Mouse (Mus musculus): ENCODE data around the gene Mark4.

Gene Mark4

DNA sequence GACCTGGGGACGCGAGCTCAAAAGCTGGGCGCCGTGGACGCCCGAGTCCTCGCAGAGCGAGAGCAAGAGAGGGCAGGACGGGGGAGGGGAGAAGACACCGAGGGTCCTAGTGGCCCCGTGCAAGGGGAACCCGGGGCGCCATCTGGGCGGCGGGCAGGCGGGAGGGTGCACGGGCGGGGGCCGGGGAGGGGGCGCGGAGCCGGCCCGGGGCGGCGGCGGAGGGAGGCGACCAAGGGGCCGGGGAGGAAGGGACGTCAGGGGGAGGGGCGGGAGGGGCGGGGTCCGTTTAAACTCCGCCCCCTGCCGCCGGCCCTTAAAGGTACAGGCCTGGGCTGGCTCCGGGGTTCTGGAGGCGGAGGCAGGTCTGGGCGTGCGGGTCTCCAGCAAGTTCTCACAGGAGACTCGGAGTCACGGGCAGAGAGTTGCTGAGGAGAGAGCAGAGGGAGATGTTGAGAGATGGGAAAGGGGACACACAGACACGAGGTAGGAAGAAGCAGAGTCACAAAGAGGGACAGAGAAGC is at the start of gene Mark4:
Mark4 (minus strand) TSS at position 231 of the 521 bp plus-strand sequence.
- DNase-seq (ENCODE audit: low spot score): peak; percentile 87

DNA sequence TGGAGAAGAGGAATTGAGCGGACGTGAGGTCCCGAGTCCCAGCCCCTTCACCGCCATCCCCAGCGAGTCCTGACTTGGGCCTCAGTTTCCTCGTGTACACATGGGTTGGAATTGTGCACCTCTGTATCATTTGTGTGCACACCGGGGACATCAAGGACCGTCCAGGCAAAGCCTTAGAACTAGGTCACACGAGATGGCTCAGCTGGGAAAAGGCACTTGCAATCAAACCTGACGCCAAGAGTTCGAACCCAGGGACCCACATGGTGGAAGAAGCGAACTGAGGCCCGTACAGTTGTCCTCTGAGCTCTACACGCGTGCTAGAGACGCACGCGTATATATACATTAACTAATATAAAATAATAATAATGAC is 49.0 kb upstream of the Mark4 start:
- DNase-seq (ENCODE audit: low spot score): no peak

GRCm38 (mm10) chr7:19506969-19507611 is 48.5 kb upstream of the Mark4 start:
- peak; percentile 26 for DNase-seq (ENCODE audit: low spot score)

GRCm38 (mm10) chr7:19506326-19506725 is 47.7 kb upstream of the Mark4 start:
- no peak for DNase-seq (ENCODE audit: low spot score)

DNA sequence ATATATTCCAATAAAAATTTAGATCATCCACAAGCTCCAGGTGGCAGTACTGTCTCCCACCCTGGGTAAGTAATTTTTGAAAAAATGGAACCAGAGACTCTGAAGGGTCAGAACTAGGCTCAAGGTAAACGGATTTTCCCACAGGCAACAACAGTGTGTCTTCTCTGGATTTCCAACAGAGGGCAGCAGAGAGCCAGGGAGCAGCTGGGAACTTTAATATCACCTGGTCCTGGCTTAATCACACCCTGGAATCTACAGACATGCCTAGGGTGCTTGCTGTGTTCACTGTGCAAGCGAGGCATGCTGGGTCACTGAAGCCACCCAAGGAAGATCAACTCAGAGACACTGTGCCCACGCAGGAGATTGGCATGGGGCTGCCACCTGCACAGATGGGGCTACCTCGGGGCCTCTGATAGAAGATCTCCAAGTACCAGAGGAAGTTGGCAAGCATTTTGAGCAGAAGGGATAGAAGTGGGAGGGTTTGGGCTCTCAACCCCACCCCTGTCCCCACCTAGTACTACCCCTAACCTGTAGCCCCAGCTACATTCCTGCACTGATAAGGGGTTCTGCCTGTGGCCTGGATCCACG is 45.0 kb upstream of the Mark4 start:
- peak; percentile 60 for DNase-seq (ENCODE audit: low spot score)

DNA sequence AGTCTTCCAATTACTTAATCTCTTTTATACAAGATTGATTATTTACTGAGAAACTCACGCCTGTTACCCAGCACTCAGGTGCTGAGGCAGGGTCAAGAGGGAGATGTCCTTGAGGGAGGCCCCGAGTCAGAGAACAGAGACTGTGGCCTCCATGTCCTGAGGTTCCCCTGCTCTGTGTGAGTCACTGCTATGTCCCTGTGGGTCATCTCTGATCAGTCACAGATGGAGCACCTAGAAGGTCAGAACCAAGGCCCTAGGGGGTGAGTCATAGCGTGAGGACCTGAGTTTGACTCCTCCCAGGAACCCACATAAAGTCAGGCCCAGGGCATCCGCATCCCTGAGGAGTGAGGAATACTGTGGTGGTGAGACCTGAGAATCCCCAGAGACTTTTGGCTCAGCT is 43.0 kb upstream of the Mark4 start:
- DNase-seq (ENCODE audit: low spot score): no peak

- no peak for DNase-seq (ENCODE audit: low spot score)
These were observed 42.1 kb upstream of the Mark4 start for GRCm38 (mm10) chr7:19500420-19501363.

DNA sequence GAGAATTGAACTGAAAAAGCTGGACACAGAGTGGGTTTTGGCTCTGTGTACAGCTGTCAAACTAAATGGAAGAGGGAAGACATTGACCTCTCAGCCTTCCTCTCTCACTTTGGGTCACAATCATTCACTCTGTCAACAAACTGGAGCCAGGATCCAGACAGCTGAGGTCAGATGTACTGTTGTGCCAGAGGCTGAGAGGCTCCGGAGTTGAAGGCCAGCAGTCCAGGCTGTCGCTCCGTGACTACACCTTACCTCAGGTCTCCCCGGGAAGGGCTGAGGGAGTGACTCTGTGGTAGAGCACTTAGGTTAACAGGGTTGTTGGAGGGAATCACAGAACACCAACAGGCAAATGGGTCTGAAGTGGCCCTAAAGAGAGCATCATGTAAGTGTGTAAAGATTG is 39.7 kb upstream of the Mark4 start:
- DNase-seq (ENCODE audit: low spot score): no peak

- no peak for DNase-seq (ENCODE audit: low spot score)
These were observed 37.6 kb upstream of the Mark4 start for GRCm38 (mm10) chr7:19496214-19496555.

DNA sequence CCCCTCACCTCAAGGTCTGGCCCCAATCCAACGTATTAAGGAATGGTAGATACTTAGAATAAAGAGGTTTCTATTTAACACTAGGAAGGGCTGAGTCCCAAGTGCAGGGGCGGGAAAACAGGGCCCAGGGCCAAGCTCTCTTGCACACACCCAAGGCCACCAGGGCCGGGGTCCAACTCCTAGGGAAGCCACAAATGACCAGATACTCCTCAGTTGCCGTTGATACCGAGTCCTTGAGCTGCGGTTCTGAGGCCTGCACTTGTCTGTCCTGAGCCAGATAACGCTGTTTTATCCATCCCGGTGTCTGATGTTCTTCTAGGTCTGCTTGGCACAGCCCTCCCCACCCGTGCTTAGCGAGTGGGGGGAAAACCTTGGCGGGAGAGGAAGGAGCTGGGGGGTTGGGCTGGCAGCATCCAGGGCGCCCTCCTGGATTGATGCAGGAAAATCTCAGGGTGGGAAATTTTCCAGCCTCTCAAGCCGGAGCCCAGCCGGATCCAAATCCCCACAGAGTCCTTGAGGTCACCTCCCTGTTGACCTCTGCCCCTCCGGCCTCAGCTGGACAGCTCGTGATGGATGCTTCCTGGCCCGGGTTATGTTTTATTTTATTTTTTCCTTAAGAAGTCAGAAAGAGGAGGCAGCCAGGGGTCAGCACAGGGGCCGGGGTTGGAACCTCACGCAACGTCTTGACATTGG is 37.0 kb upstream of the Mark4 start:
- DNase-seq (ENCODE audit: low spot score): no peak

GRCm38 (mm10) chr7:19494751-19495474 is 36.3 kb upstream of the Mark4 start:
- DNase-seq (ENCODE audit: low spot score): no peak

DNA sequence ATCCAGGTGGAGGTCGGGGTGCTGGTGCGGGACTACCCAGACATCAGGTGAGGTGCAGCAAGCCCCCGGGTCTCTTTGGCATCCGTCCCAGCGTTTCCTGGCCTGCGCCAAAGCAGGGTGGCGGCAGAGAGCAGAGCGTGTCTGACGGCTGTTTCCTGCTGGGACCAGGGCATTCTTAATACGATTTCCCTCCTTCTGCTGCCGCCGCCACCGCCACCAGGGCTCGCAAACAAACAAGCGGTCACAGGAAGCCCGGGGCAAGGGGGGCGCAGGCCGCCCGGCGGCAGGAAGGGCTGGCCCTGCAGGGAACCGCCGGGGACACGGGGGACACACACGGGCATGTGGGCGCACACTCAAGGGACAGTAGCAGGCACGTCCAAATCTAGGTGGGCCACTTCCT is 33.1 kb upstream of the Mark4 start:
- no peak for DNase-seq (ENCODE audit: low spot score)

DNA sequence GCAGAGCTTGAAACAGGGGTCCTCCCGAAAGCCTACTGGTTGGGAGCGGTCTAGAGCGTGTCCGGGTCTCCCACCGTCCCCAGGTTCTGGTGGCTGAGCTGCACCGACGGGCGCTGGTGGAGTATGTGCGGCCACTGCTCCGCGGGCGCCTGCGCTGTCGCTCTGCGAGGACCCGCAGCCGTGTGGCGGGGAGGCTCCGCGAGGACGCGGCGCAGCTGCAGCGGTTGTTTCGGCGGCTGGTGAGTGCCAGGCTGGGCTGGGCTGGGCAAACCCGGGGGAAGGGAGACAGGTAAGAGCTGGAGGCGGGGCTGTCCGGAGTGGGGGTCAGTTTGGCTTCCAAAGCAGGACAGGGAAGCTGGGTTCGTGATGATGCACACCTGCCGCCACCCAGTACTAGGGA is 30.9 kb upstream of the Mark4 start:
- no peak for DNase-seq (ENCODE audit: low spot score)

- no peak for DNase-seq (ENCODE audit: low spot score)
These were observed 27.9 kb upstream of the Mark4 start for GRCm38 (mm10) chr7:19486549-19486948.

- DNase-seq (ENCODE audit: low spot score): no peak
These were observed 26.9 kb upstream of the Mark4 start for GRCm38 (mm10) chr7:19485488-19485887.

- no peak for DNase-seq (ENCODE audit: low spot score)
These were observed 24.7 kb upstream of the Mark4 start for GRCm38 (mm10) chr7:19483281-19483680.

DNA sequence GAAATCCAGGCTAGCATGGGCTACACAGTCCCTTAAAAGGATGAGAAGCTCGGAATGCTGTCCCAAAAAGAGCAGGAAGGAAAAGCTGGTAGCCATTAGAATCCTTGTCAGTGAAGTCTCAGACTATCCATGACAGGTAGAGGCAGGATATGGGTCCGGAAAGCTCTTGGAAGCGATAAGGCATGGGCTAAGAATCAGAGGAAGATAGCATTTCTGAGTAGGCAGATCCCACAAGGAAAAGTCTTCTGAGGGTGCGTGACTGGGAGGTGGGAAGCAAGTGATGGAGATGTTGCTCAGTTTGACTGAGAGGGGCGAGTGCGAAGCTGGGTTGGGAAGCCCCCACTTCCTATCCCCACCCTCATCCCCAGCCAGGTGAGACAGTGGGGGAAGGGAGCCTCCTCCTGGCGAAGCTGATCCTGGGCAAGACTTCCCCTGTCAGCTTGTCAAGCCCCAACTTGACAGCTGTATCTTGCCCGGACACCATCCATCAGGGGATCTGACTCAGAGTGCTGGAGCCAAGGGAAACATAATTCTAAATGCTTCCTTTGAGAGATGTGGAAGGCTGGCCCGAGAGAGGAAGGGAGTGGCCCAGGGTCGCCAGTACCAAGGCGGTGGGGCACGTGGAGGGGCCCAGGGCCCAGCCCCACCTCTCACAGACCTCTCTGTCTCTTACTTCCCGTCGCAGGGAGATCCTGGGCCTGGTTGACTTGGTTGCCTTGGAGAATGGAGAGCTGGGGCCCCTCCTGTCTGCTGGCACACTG is 19.2 kb upstream of the Mark4 start:
- peak; percentile 24 for DNase-seq (ENCODE audit: low spot score)

- DNase-seq (ENCODE audit: low spot score): no peak
These were observed 18.5 kb upstream of the Mark4 start for GRCm38 (mm10) chr7:19477084-19477483.

- peak; percentile 77 for DNase-seq (ENCODE audit: low spot score)
These were observed 15.3 kb upstream of the Mark4 start for GRCm38 (mm10) chr7:19473875-19474443.

DNA sequence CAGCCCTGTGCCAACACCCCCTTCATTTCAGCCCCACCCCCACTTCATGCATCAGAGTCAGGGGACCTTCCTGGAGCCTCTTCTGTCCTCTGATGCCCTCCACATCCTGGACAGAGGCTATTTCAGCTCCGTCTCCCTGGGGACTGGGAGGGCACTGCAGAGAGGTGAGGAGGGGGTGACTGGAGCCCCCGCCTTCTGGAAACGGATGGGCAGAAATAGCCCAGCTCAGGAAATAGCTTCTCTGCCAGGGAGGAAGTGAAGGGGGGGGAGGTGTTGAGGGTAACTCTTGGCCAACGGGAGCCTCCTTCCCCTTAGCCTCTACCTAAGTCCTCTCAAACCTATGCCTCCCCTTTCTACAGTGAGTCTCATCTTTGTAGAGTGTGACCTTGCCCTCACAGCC is 13.8 kb upstream of the Mark4 start:
- no peak for DNase-seq (ENCODE audit: low spot score)

DNA sequence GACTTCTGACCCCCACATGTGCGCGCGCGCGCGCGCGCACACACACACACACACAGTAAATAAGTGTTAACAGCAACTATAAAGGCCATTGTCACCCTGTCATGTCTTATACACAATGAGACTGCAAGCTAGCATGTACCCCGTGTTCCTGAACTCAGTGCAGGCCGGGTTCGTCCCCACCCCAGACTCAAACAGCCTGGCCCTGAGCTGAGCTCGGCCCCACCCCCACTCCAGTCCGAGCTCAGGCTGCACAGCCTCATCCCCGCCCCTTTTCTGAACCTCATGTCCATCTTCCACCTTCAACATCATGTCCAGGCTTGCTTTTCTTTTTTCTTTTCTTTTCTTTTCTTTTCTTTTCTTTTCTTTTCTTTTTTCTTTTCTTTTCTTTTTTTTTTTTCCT is 11.7 kb upstream of the Mark4 start:
- no peak for DNase-seq (ENCODE audit: low spot score)
